23 mouse cellular contexts compared by ENCODE assay signal in genomic region chr6:100030522-100030921, GRCm38 (mm10).
DNase-seq lines count a peak whose midpoint lies in the region; ATAC-seq lines count a peak whose summit lies in the region.
"Had no signal": no experiment of that assay in that cellular context is flagged by ENCODE, and none has a peak within 500 bp of the region (broad histone marks: within the 10 kb centered on the region; RNA-seq: fewer than 3 reads in every experiment).

No protein-coding gene starts in this region.

- no peak overlapping the region for H3K4me2 ChIP-seq in midbrain, embryonic 11.5 days
- no peak overlapping the region for H3K4me2 ChIP-seq in midbrain, embryonic 16.5 days (ENCODE audit: low read length)
- no peak overlapping the region for H3K4me2 ChIP-seq in liver, embryonic 13.5 days
- H3K4me2 ChIP-seq: embryonic facial prominence, embryonic 15.5 days; forebrain, embryonic 13.5 days; limb, embryonic 13.5 days; neural tube, embryonic 13.5 days had no signal

- no peak overlapping the region for H3K9ac ChIP-seq in midbrain, embryonic 11.5 days (ENCODE audit: low read length)
- H3K9ac ChIP-seq in midbrain, embryonic 16.5 days (ENCODE audit: low read depth, low read length), result no peak overlapping the region
- H3K9ac ChIP-seq in liver, embryonic 13.5 days, result no peak overlapping the region
- H3K9ac ChIP-seq: embryonic facial prominence, embryonic 15.5 days; forebrain, embryonic 13.5 days; limb, embryonic 13.5 days; neural tube, embryonic 13.5 days had no signal

- H3K9me3 ChIP-seq in midbrain, embryonic 11.5 days (ENCODE audit: control insufficient read depth, low read length), result no peaks in the 10 kb centered on the region
- H3K9me3 ChIP-seq in midbrain, embryonic 16.5 days (replicated peaks; ENCODE audit: control insufficient read depth, low read length, poor library complexity, severe bottlenecking), result no peaks in the 10 kb centered on the region
- no peaks in the 10 kb centered on the region for H3K9me3 ChIP-seq in embryonic facial prominence, embryonic 10.5 days
- H3K9me3 ChIP-seq in liver, embryonic 13.5 days (replicated peaks), result no peaks in the 10 kb centered on the region
- H3K9me3 ChIP-seq: embryonic facial prominence, embryonic 15.5 days; forebrain, embryonic 13.5 days; limb, embryonic 13.5 days; neural tube, embryonic 13.5 days had no signal

- DNase-seq in midbrain, embryonic 11.5 days (ENCODE audit: low spot score, missing footprints), result no peak
- DNase-seq in embryonic facial prominence, embryonic 10.5 days (ENCODE audit: low spot score), result peak; percentile 21
- no peak for DNase-seq in liver, embryonic 13.5 days
- no peak for DNase-seq in adrenal gland, postnatal 4 days (ENCODE audit: low spot score in 2 of 2)
- no peak for DNase-seq in kidney, postnatal 14 days
- no peak for DNase-seq in cerebellum, postnatal 36 days
- DNase-seq: adrenal gland, postnatal 25 days; cerebellum, adult 18-20 months; gastrocnemius, postnatal 14 days; heart, postnatal 14 days; kidney, adult 9 months; kidney, postnatal 10 days; lung, adult 2 months; lung, postnatal 10 days; thymus, postnatal 4 days had no signal

- WGBS in midbrain, embryonic 11.5 days, result 33% methylated on average over 2 of the region's 2 CpGs
- 41% methylated on average over 2 of the region's 2 CpGs for WGBS in midbrain, embryonic 16.5 days
- WGBS in embryonic facial prominence, embryonic 10.5 days, result 19% methylated on average over 2 of the region's 2 CpGs
- WGBS in liver, embryonic 13.5 days (ENCODE audit: insufficient replicate concordance), result 53% methylated on average over 2 of the region's 2 CpGs

- peak; percentile 35; the same call in 1 of the 2 replicates for ATAC-seq in midbrain, embryonic 11.5 days (ENCODE audit: low FRiP score)
- no peak for ATAC-seq in midbrain, embryonic 16.5 days
- peak; percentile 47; the same call in 1 of the 2 replicates for ATAC-seq in liver, embryonic 13.5 days (ENCODE audit: low read depth)
- ATAC-seq: CD4-positive, CD25-positive, alpha-beta regulatory T cell, adult 4 months; intestine, postnatal 0 days had no signal

- H3K27ac ChIP-seq in midbrain, embryonic 11.5 days (ENCODE audit: low read depth, low read length), result 0 out of 2 replicates have a peak overlapping the region, but pooled peaks have one; percentile 14
- no peak overlapping the region for H3K27ac ChIP-seq in midbrain, embryonic 16.5 days (ENCODE audit: low read length)
- no peak overlapping the region for H3K27ac ChIP-seq in embryonic facial prominence, embryonic 10.5 days (replicated peaks)
- no peak overlapping the region for H3K27ac ChIP-seq in liver, embryonic 13.5 days
- H3K27ac ChIP-seq: embryonic facial prominence, embryonic 15.5 days; forebrain, embryonic 13.5 days; left cerebral cortex, adult 2 months; limb, embryonic 13.5 days; neural tube, embryonic 13.5 days had no signal

- H3K27me3 ChIP-seq in midbrain, embryonic 11.5 days (ENCODE audit: control insufficient read depth, insufficient read depth, low read length), result peaks cover 4% of the 10 kb centered on the region; the same call in 1 of the 2 replicates
- no peaks in the 10 kb centered on the region for H3K27me3 ChIP-seq in midbrain, embryonic 16.5 days (ENCODE audit: control insufficient read depth, insufficient read depth, low read depth, low read length)
- H3K27me3 ChIP-seq in embryonic facial prominence, embryonic 10.5 days (replicated peaks; ENCODE audit: low read depth, poor library complexity, severe bottlenecking), result peaks cover 88% of the 10 kb centered on the region
- H3K27me3 ChIP-seq in liver, embryonic 13.5 days, result no peaks in the 10 kb centered on the region
- H3K27me3 ChIP-seq: embryonic facial prominence, embryonic 15.5 days had no signal

- peaks cover 13% of the 10 kb centered on the region for H3K4me1 ChIP-seq in midbrain, embryonic 11.5 days (ENCODE audit: control insufficient read depth, insufficient read depth, low read length)
- no peaks in the 10 kb centered on the region for H3K4me1 ChIP-seq in midbrain, embryonic 16.5 days (ENCODE audit: control insufficient read depth, insufficient read depth, low read length)
- peaks cover 22% of the 10 kb centered on the region for H3K4me1 ChIP-seq in embryonic facial prominence, embryonic 10.5 days
- peaks cover 7% of the 10 kb centered on the region for H3K4me1 ChIP-seq in liver, embryonic 13.5 days (replicated peaks)

- H3K4me3 ChIP-seq in midbrain, embryonic 11.5 days (ENCODE audit: low read depth, low read length), result no peak overlapping the region
- no peak overlapping the region for H3K4me3 ChIP-seq in midbrain, embryonic 16.5 days (ENCODE audit: low read depth, low read length)
- H3K4me3 ChIP-seq in embryonic facial prominence, embryonic 10.5 days, result no peak overlapping the region
- H3K4me3 ChIP-seq in liver, embryonic 13.5 days (replicated peaks), result no peak overlapping the region
- H3K4me3 ChIP-seq: embryonic facial prominence, embryonic 15.5 days; forebrain, embryonic 13.5 days; left cerebral cortex, adult 2 months; limb, embryonic 13.5 days; neural tube, embryonic 13.5 days had no signal

- H3K36me3 ChIP-seq in midbrain, embryonic 11.5 days (ENCODE audit: control insufficient read depth, insufficient read depth, low read length), result no peaks in the 10 kb centered on the region
- H3K36me3 ChIP-seq in midbrain, embryonic 16.5 days (ENCODE audit: control insufficient read depth, insufficient read depth, low read length), result no peaks in the 10 kb centered on the region
- no peaks in the 10 kb centered on the region for H3K36me3 ChIP-seq in embryonic facial prominence, embryonic 10.5 days (replicated peaks)
- no peaks in the 10 kb centered on the region for H3K36me3 ChIP-seq in liver, embryonic 13.5 days
- H3K36me3 ChIP-seq: embryonic facial prominence, embryonic 15.5 days; limb, embryonic 13.5 days; neural tube, embryonic 13.5 days had no signal
